Mouse (Mus musculus): ENCODE data around the gene Pyy. TPM values are rescaled to one million over a fixed set of nuclear protein-coding genes. Genes with fewer than 3 reads are reported as not detected.

Pyy gene
- polyA plus RNA-seq, 1 experiment from 2014 or later = not detected

DNA sequence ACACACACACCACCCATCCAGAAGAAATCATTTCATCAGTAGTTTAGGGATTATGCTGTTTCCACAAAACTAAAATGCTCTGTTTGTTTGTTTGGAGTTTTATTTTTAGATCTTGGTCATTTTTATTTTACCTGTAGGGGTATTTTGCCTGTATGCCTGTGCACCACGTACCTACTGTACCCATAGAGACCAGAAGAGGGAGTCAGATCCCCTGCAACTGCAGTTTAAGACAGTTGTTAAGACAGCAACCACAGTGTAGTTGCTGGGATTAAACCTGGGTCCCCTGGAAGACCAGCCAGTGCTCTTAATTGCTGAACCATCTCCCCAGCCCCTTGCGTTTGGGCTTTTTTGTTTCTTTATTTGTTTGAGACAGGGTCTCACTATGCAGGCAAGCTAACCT is 38.7 kb downstream of the Pyy start:
- Histone ChIP-seq H3K4me3 (replicated peaks) (no peak overlapping the region), H3K36me3 (peaks cover 8% of the 10 kb centered on the region), H3K9me3 (no peaks in the 10 kb centered on the region), H3K9ac (replicated peaks) (no peak overlapping the region), H3K4me1 (replicated peaks) (peaks cover 14% of the 10 kb centered on the region), H3K4me2 (replicated peaks) (no peak overlapping the region), H3K27ac (no peak overlapping the region), H3K27me3 (no peaks in the 10 kb centered on the region)
- WGBS = 39% methylated on average over 2 of the region's 2 CpGs
- no peak for ATAC-seq

DNA sequence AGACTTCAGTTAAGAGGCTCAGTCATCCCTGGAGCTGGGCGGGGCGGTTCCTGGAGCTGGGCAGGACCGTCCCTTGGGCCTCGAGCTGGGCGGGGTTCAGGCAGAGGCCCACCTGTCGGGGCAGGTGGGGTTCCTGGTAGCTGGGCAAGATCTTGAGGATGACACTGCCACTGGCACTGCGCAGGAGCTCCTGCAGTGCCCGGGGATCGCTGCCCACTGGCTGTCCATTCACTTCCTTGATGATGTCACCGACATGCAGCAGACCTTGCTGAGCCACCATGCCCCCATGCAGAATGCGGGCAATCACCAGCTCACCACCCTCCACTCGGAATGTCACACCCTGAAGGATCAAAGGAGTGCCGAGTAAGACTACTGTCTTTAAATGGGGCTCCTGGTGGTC is 44.6 kb downstream of the Pyy start:
- peaks cover 7% of the 10 kb centered on the region for H3K4me1 ChIP-seq (replicated peaks)
- peaks cover 12% of the 10 kb centered on the region for H3K27me3 ChIP-seq
- H3K9me3 ChIP-seq = no peaks in the 10 kb centered on the region
- H3K27ac ChIP-seq = no peak overlapping the region
- ATAC-seq = no peak
- H3K4me2 ChIP-seq (replicated peaks) = no peak overlapping the region
- WGBS = 83% methylated on average over 13 of the region's 13 CpGs
- H3K4me3 ChIP-seq (replicated peaks) = no peak overlapping the region
- peaks cover 48% of the 10 kb centered on the region for H3K36me3 ChIP-seq
- H3K9ac ChIP-seq (replicated peaks) = no peak overlapping the region

DNA sequence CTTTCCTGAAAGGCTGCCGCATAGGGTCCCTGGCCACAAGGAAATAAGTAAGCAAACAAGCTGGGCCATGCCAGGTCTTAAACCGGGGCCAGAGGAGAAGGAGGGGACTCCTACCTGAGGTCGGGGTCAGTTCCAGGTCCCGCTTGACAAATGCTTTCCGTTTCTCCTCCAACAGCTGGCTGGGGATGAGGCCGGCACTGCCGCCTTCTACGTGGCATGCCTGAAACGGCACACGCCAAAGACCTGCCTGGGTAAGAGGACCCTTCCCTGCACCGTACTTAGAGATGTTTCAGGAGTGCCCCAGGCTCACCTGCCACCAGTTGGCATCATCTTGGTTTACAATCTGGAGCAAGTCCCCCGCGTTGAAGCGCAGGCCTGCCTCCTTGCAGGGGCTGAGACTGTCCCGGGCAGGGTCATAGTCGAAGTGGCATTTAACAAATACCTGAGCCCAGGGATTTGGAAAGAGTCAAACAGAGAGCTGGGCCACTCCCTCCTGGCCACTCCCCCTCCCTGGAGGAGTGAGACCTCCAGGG is 45.6 kb downstream of the Pyy start:
- Histone ChIP-seq H3K27ac (no peak overlapping the region), H3K9ac (replicated peaks) (no peak overlapping the region), H3K4me2 (replicated peaks) (peak overlapping the region; percentile 74), H3K36me3 (peaks cover 50% of the 10 kb centered on the region), H3K9me3 (no peaks in the 10 kb centered on the region), H3K4me1 (replicated peaks) (peaks cover 7% of the 10 kb centered on the region), H3K4me3 (replicated peaks) (peak overlapping the region; percentile 44; the same call in 1 of the 2 replicates), H3K27me3 (peaks cover 12% of the 10 kb centered on the region)
- no peak for ATAC-seq
- 36% methylated on average over 16 of the region's 16 CpGs for WGBS

DNA sequence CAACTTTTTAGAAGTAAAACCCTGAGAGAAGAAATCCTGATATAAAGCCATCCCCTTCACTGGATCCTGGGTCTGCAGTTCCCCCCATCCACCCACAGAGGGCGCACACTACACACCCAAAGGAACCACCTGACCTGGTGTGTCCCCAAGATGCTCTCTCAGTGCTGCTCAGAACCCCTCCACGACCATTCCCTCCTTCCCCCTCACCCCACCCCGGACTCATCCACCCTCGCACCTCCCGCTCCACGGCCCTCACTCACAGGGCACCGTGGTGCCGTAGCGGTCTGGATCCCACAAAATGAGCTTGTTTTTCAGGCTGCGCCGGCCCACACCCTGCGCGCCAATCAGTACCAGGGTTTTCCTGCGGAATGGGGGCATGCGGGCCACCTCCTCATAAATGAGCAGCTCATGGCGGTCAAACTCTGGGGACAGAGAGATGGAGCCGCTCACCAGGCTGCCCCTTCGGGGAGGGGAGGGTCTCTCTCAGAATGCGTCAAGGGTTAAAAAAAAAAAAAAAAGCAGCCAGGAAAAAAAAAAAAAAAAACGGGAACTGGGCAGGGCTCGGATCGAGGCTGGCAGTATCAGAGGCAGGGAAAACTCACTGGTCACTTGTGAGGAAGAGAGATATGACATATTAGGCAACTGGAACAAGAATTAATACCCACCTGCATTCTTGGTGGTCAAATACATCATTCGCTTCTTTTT is 46.2 kb downstream of the Pyy start:
- no peaks in the 10 kb centered on the region for H3K9me3 ChIP-seq
- H3K4me1 ChIP-seq (replicated peaks) = peaks cover 7% of the 10 kb centered on the region
- H3K9ac ChIP-seq (replicated peaks) = peak overlapping the region; percentile 63
- peak overlapping the region; percentile 44 for H3K4me3 ChIP-seq (replicated peaks)
- peaks cover 50% of the 10 kb centered on the region for H3K36me3 ChIP-seq
- peak; percentile 84 for ATAC-seq
- WGBS = 5% methylated on average over 23 of the region's 23 CpGs
- H3K27me3 ChIP-seq = peaks cover 12% of the 10 kb centered on the region
- H3K4me2 ChIP-seq (replicated peaks) = peak overlapping the region; percentile 74
- H3K27ac ChIP-seq = no peak overlapping the region

Other genes starting within 250 kb of the Pyy start
- 0.12 and 0.13 TPM in 2 replicates for gene Meox1, start 213.5 kb downstream of the Pyy start, polyA plus RNA-seq (2015; fragmentation: Nextera tagmentation; extraction: Ambion mirVana)
- 0.07 and 0.24 TPM in 2 replicates for gene Sost, start 140.8 kb downstream of the Pyy start, polyA plus RNA-seq (2015; fragmentation: Nextera tagmentation; extraction: Ambion mirVana)
- not detected in 2 replicates for gene Cfap97d1, start 123.6 kb downstream of the Pyy start, polyA plus RNA-seq (2015; fragmentation: Nextera tagmentation; extraction: Ambion mirVana)
- gene Dusp3, start 120.8 kb downstream of the Pyy start, polyA plus RNA-seq (2015; fragmentation: Nextera tagmentation; extraction: Ambion mirVana) = 11.3 and 11.8 TPM in 2 replicates
- gene Mpp3, start 79.4 kb downstream of the Pyy start, polyA plus RNA-seq (2015; fragmentation: Nextera tagmentation; extraction: Ambion mirVana) = 45.3 and 46.4 TPM in 2 replicates
- gene Cd300lg, start 66.3 kb downstream of the Pyy start, polyA plus RNA-seq (2015; fragmentation: Nextera tagmentation; extraction: Ambion mirVana) = 0.32 and 0.40 TPM in 2 replicates
- 24.5 and 26.7 TPM in 2 replicates for gene Mpp2, start 19.3 kb downstream of the Pyy start, polyA plus RNA-seq (2015; fragmentation: Nextera tagmentation; extraction: Ambion mirVana)
- not detected in 2 replicates for gene Ppy, start 6.5 kb downstream of the Pyy start, polyA plus RNA-seq (2015; fragmentation: Nextera tagmentation; extraction: Ambion mirVana)
- gene Nags, start 37.7 kb upstream of the Pyy start, polyA plus RNA-seq (2015; fragmentation: Nextera tagmentation; extraction: Ambion mirVana) = 0.09 TPM in 1 of 2 replicates, not detected in the other
- 40.5 and 42.5 TPM in 2 replicates for gene Tmem101, start 48.6 kb upstream of the Pyy start, polyA plus RNA-seq (2015; fragmentation: Nextera tagmentation; extraction: Ambion mirVana)
- 141 and 156 TPM in 2 replicates for gene Lsm12, start 77.5 kb upstream of the Pyy start, polyA plus RNA-seq (2015; fragmentation: Nextera tagmentation; extraction: Ambion mirVana)
- 31.4 and 32.9 TPM in 2 replicates for gene G6pc3, start 81.8 kb upstream of the Pyy start, polyA plus RNA-seq (2015; fragmentation: Nextera tagmentation; extraction: Ambion mirVana)
- gene Hdac5, start 122.3 kb upstream of the Pyy start, polyA plus RNA-seq (2015; fragmentation: Nextera tagmentation; extraction: Ambion mirVana) = 80.5 and 106 TPM in 2 replicates
- 4.6 and 5.6 TPM in 2 replicates for gene BC030867, start 141.1 kb upstream of the Pyy start, polyA plus RNA-seq (2015; fragmentation: Nextera tagmentation; extraction: Ambion mirVana)
- gene Asb16, start 160.9 kb upstream of the Pyy start, polyA plus RNA-seq (2015; fragmentation: Nextera tagmentation; extraction: Ambion mirVana) = not detected in 2 replicates
- 79.0 and 83.4 TPM in 2 replicates for gene Tmub2, start 177.1 kb upstream of the Pyy start, polyA plus RNA-seq (2015; fragmentation: Nextera tagmentation; extraction: Ambion mirVana)
- gene Atxn7l3, start 188.8 kb upstream of the Pyy start, polyA plus RNA-seq (2015; fragmentation: Nextera tagmentation; extraction: Ambion mirVana) = 28.4 and 30.1 TPM in 2 replicates
- gene Ubtf, start 211.9 kb upstream of the Pyy start, polyA plus RNA-seq (2015; fragmentation: Nextera tagmentation; extraction: Ambion mirVana) = 85.2 and 90.3 TPM in 2 replicates